Mouse (Mus musculus): Measurements from ENCODE around the gene Cachd1. TPM values are rescaled to one million over a fixed set of nuclear protein-coding genes. Genes with fewer than 3 reads are reported as not detected.

Gene Cachd1
- polyA plus RNA-seq, 1 experiment from 2014 or later = 39.7 TPM

DNA sequence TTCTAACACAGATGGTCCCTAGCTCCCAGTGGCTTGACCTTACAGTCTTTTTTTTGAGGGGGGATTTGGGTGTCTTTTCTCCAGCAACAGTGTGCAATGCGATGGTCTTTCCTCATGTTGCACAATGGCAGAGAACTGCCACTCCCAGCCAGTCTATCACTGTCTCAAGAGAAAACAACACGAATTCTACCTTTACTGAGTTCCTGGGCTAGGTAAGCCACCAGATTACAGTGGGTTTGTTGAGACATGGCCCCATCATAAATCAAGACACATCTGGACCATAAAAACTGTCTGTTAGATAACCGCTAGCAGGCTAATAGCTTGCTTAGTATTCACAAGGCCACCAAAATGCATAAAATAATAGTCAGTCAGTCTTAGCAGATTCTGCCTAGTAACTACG lies 147.8 kb downstream of the Cachd1 start:
- ATAC-seq (ENCODE audit: insufficient number of reproducible peaks, insufficient read depth, low FRiP score, low TSS enrichment, low read depth) = no peak
- no peaks in the 10 kb centered on the region for H3K27me3 ChIP-seq
- no peak overlapping the region for H3K4me3 ChIP-seq (replicated peaks)
- no peak overlapping the region for H3K4me2 ChIP-seq
- H3K27ac ChIP-seq = peak overlapping the region; percentile 47; the same call in 1 of the 2 replicates
- no peaks in the 10 kb centered on the region for H3K9me3 ChIP-seq
- peaks cover 32% of the 10 kb centered on the region for H3K36me3 ChIP-seq
- 22% methylated on average over 4 of the region's 4 CpGs for WGBS
- H3K4me1 ChIP-seq (replicated peaks) = peaks cover 63% of the 10 kb centered on the region
- H3K9ac ChIP-seq (replicated peaks) = no peak overlapping the region

GRCm38 (mm10) chr4:100925153-100925552 lies 148.7 kb downstream of the Cachd1 start:
- Histone ChIP-seq H3K36me3 (peaks cover 24% of the 10 kb centered on the region), H3K4me2 (no peak overlapping the region), H3K27ac (peak overlapping the region; percentile 51; the same call in 1 of the 2 replicates), H3K27me3 (no peaks in the 10 kb centered on the region), H3K4me3 (replicated peaks) (no peak overlapping the region), H3K9me3 (no peaks in the 10 kb centered on the region), H3K9ac (replicated peaks) (no peak overlapping the region), H3K4me1 (replicated peaks) (peaks cover 63% of the 10 kb centered on the region)
- WGBS = 25% methylated on average over 1 of the region's 1 CpGs
- ATAC-seq (ENCODE audit: insufficient number of reproducible peaks, insufficient read depth, low FRiP score, low TSS enrichment, low read depth) = no peak

DNA sequence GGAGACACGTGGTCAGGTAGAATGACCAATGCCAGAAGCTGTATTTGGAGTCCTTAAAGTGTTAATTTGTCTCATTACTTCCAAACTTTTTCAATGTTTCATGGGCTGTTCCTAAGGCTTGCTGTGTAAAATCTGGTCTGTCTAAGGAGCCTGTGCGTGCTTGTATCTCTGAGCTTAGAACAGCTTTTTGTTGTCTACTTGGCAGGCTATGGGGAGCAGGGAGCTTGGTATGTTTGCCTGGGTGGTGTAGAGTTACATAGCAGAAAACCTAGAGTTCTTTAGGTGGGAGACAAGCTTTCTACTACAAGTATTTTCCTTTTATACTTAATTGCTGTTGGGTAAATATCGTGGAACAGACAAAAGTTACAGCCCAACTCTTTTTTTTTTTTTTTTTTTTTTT lies 150.1 kb downstream of the Cachd1 start:
- 20% methylated on average over 3 of the region's 3 CpGs for WGBS
- Histone ChIP-seq H3K9ac (replicated peaks) (no peak overlapping the region), H3K4me2 (no peak overlapping the region), H3K36me3 (peaks cover 16% of the 10 kb centered on the region), H3K9me3 (no peaks in the 10 kb centered on the region), H3K27ac (peak overlapping the region; percentile 71), H3K4me1 (replicated peaks) (peaks cover 52% of the 10 kb centered on the region), H3K27me3 (no peaks in the 10 kb centered on the region), H3K4me3 (replicated peaks) (no peak overlapping the region)
- no peak for ATAC-seq (ENCODE audit: insufficient number of reproducible peaks, insufficient read depth, low FRiP score, low TSS enrichment, low read depth)

DNA sequence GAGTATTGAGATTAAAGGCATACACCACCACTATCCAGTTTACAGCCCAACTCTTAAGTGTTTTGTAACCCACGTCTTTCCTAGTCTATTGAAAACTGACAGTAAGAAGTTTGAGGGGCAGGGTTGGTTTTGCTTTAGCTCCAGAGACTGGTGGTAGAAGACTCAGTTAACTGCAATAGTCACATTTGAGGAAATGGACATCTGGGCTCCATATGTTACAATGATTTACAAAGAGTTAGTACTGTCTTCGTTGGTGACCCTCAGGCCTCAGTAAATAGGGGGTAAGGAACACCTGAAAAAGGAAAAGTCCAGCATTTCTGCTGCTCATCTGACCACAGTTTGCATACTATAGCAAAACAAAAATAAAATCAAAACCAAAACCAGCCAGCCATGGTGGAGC lies 150.6 kb downstream of the Cachd1 start:
- H3K27me3 ChIP-seq = no peaks in the 10 kb centered on the region
- no peak overlapping the region for H3K4me3 ChIP-seq (replicated peaks)
- ATAC-seq (ENCODE audit: insufficient number of reproducible peaks, insufficient read depth, low FRiP score, low TSS enrichment, low read depth) = no peak
- no peak overlapping the region for H3K4me2 ChIP-seq
- H3K36me3 ChIP-seq = peaks cover 13% of the 10 kb centered on the region
- H3K9me3 ChIP-seq = no peaks in the 10 kb centered on the region
- no peak overlapping the region for H3K9ac ChIP-seq (replicated peaks)
- H3K27ac ChIP-seq = peak overlapping the region; percentile 56
- H3K4me1 ChIP-seq (replicated peaks) = peaks cover 48% of the 10 kb centered on the region
- 14% methylated on average over 2 of the region's 2 CpGs for WGBS

DNA sequence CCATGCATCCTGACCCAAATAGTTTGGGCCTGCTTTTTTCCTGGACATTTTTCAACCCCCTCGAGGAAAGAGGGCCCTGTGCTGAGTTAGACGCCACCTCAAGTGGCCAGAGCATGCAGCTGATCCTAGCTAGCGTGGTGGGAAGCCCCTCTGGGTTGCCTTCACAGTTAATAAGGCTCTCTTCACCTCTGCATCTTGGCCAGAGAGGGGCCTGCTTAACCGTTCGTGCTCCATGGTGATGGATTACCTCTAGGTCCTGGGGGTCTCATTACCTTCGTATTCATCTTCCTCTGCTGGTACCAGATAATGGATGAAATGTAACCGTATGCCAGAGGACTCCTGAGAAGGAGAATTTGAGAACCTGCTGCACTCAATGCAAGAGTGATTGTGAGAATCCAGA lies 167.2 kb downstream of the Cachd1 start:
- H3K27ac ChIP-seq = no peak overlapping the region
- peaks cover 37% of the 10 kb centered on the region for H3K4me1 ChIP-seq (replicated peaks)
- H3K4me2 ChIP-seq = no peak overlapping the region
- H3K4me3 ChIP-seq (replicated peaks) = no peak overlapping the region
- no peak overlapping the region for H3K9ac ChIP-seq (replicated peaks)
- H3K9me3 ChIP-seq = no peaks in the 10 kb centered on the region
- ATAC-seq (ENCODE audit: insufficient number of reproducible peaks, insufficient read depth, low FRiP score, low TSS enrichment, low read depth) = no peak
- no peaks in the 10 kb centered on the region for H3K27me3 ChIP-seq
- H3K36me3 ChIP-seq = peaks cover 9% of the 10 kb centered on the region; the same call in 1 of the 2 replicates
- 27% methylated on average over 7 of the region's 7 CpGs for WGBS

- Histone ChIP-seq H3K4me2 (no peak overlapping the region), H3K27me3 (no peaks in the 10 kb centered on the region), H3K36me3 (peaks cover 10% of the 10 kb centered on the region; the same call in 1 of the 2 replicates), H3K4me1 (replicated peaks) (peaks cover 42% of the 10 kb centered on the region), H3K27ac (peak overlapping the region; percentile 51; the same call in 1 of the 2 replicates), H3K9me3 (no peaks in the 10 kb centered on the region), H3K4me3 (replicated peaks) (no peak overlapping the region), H3K9ac (replicated peaks) (no peak overlapping the region)
- no peak for ATAC-seq (ENCODE audit: insufficient number of reproducible peaks, insufficient read depth, low FRiP score, low TSS enrichment, low read depth)
- 40% methylated on average over 3 of the region's 3 CpGs for WGBS
Measured at GRCm38 (mm10) chr4:100944276-100944675, 167.8 kb downstream of the Cachd1 start.

GRCm38 (mm10) chr4:100945171-100945899 lies 168.9 kb downstream of the Cachd1 start:
- Histone ChIP-seq H3K4me1 (replicated peaks) (peaks cover 46% of the 10 kb centered on the region), H3K9ac (replicated peaks) (no peak overlapping the region), H3K36me3 (peaks cover 7% of the 10 kb centered on the region; the same call in 1 of the 2 replicates), H3K27ac (no peak overlapping the region), H3K27me3 (no peaks in the 10 kb centered on the region), H3K4me3 (replicated peaks) (no peak overlapping the region), H3K9me3 (no peaks in the 10 kb centered on the region), H3K4me2 (no peak overlapping the region)
- WGBS = 80% methylated on average over 13 of the region's 13 CpGs
- ATAC-seq (ENCODE audit: insufficient number of reproducible peaks, insufficient read depth, low FRiP score, low TSS enrichment, low read depth) = no peak

DNA sequence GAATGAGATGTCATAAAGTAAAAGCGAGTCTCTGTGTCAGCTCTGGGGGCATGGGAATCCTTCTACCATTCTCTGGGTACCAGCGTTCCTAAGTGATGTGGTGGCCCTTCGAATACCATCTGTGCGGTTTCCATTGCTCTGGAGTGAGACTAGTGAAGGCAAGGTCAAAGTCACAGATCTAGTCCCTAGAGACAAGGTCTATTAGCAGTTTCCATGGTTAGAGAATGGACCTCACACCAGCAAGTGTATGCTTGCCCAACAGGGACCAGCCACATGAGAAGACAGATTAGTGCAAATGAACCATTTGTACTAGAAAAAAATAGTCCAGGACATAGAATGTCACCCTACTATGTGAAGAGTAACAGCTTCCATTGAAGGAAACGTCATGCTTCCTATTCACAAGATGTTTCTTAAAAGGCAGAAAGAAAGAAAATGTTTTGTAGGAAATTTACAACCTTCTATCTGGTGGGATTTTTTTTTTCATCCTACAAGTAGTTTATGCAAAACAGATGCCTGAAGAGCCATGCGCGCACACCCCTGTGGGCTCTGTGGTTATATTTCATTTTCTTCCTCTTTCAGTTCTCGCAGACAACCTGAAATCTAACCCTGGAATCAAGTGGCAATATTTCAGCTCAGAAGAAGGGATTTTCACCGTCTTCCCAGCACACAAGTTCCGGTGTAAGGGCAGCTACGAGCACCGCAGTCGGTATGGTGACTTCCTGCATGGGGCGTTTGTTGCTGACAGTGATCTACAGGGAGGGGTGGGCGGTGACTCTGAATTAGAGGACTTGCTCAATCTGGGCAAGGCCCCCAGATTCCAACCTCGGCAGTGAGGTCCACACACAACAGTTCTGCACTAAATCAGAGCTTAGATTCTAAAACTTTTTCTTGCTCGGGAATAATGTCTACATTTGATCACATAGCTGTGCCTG lies 172.3 kb downstream of the Cachd1 start:
- peaks cover 32% of the 10 kb centered on the region for H3K36me3 ChIP-seq
- H3K9me3 ChIP-seq = no peaks in the 10 kb centered on the region
- no peak overlapping the region for H3K4me3 ChIP-seq (replicated peaks)
- peaks cover 41% of the 10 kb centered on the region for H3K4me1 ChIP-seq (replicated peaks)
- no peaks in the 10 kb centered on the region for H3K27me3 ChIP-seq
- no peak for ATAC-seq (ENCODE audit: insufficient number of reproducible peaks, insufficient read depth, low FRiP score, low TSS enrichment, low read depth)
- peak overlapping the region; percentile 46; the same call in 1 of the 2 replicates for H3K27ac ChIP-seq
- no peak overlapping the region for H3K9ac ChIP-seq (replicated peaks)
- WGBS = 55% methylated on average over 17 of the region's 17 CpGs
- H3K4me2 ChIP-seq = no peak overlapping the region

- no peak overlapping the region for H3K4me3 ChIP-seq (replicated peaks)
- no peak overlapping the region for H3K4me2 ChIP-seq
- ATAC-seq (ENCODE audit: insufficient number of reproducible peaks, insufficient read depth, low FRiP score, low TSS enrichment, low read depth) = no peak
- H3K9ac ChIP-seq (replicated peaks) = no peak overlapping the region
- peaks cover 47% of the 10 kb centered on the region for H3K36me3 ChIP-seq
- WGBS = 89% methylated on average over 5 of the region's 5 CpGs
- H3K27me3 ChIP-seq = no peaks in the 10 kb centered on the region
- H3K4me1 ChIP-seq (replicated peaks) = peaks cover 25% of the 10 kb centered on the region
- no peak overlapping the region for H3K27ac ChIP-seq
- no peaks in the 10 kb centered on the region for H3K9me3 ChIP-seq
Measured at GRCm38 (mm10) chr4:100950316-100950715, 173.8 kb downstream of the Cachd1 start.

DNA sequence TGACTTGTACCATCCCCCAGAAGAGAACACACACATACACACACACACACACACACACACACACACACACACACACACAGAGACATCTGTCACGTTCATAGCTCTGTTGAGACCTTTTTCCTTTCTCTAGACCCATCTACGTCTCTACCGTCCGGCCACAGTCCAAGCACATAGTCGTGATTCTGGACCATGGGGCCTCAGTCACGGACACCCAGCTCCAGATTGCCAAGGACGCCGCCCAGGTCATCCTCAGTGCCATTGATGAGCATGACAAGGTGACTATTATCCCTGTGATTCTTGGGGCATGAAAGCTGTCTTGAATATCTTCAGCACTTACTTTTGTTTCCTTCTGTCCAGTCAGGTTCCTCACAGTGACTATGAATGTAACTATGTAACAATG lies 175.4 kb downstream of the Cachd1 start:
- Histone ChIP-seq H3K27me3 (no peaks in the 10 kb centered on the region), H3K9me3 (no peaks in the 10 kb centered on the region), H3K36me3 (peaks cover 57% of the 10 kb centered on the region), H3K4me3 (replicated peaks) (no peak overlapping the region), H3K4me2 (no peak overlapping the region), H3K27ac (no peak overlapping the region), H3K4me1 (replicated peaks) (peaks cover 18% of the 10 kb centered on the region), H3K9ac (replicated peaks) (no peak overlapping the region)
- no peak for ATAC-seq (ENCODE audit: insufficient number of reproducible peaks, insufficient read depth, low FRiP score, low TSS enrichment, low read depth)
- WGBS = 92% methylated on average over 8 of the region's 8 CpGs

GRCm38 (mm10) chr4:100963341-100963740 lies 186.9 kb downstream of the Cachd1 start:
- Histone ChIP-seq H3K9me3 (no peaks in the 10 kb centered on the region), H3K27me3 (no peaks in the 10 kb centered on the region), H3K27ac (no peak overlapping the region), H3K9ac (replicated peaks) (no peak overlapping the region), H3K4me2 (no peak overlapping the region), H3K36me3 (peaks cover 85% of the 10 kb centered on the region), H3K4me1 (replicated peaks) (peaks cover 16% of the 10 kb centered on the region), H3K4me3 (replicated peaks) (no peak overlapping the region)
- no peak for ATAC-seq (ENCODE audit: insufficient number of reproducible peaks, insufficient read depth, low FRiP score, low TSS enrichment, low read depth)
- WGBS = 77% methylated on average over 1 of the region's 1 CpGs
